Mouse (Mus musculus): ENCODE data around the gene Gatc.
"Not testable (repeated sequence)": the region's sequence is repeated elsewhere in the genome, so short reads cannot be mapped to it uniquely, and the experiment has no call there.

The Gatc gene

GRCm38 (mm10) chr5:115330955-115331354 is 10.0 kb downstream of the Gatc start:
- DNase-seq (ENCODE audit: low spot score in 2 of 2): no peak

GRCm38 (mm10) chr5:115327610-115328548 is 13.1 kb downstream of the Gatc start:
- DNase-seq (ENCODE audit: low spot score in 2 of 2): peak in 1 of 2 experiments; percentile 38

GRCm38 (mm10) chr5:115326875-115327609 is 13.9 kb downstream of the Gatc start, which contains the start of gene Srsf9:
Gene Srsf9 (plus strand): TSS chr5:115327177.
- DNase-seq (ENCODE audit: low spot score in 2 of 2): peak; percentile 88 to 91

- no peak for DNase-seq (ENCODE audit: low spot score in 2 of 2)
Observed at GRCm38 (mm10) chr5:115326256-115326831, 14.6 kb downstream of the Gatc start.

- DNase-seq (ENCODE audit: low spot score in 2 of 2): peak; percentile 71 to 79
Observed at GRCm38 (mm10) chr5:115319004-115319940, 21.7 kb downstream of the Gatc start.

GRCm38 (mm10) chr5:115317645-115318328 is 23.2 kb downstream of the Gatc start:
- DNase-seq (ENCODE audit: low spot score in 2 of 2): no peak

GRCm38 (mm10) chr5:115316968-115317644 is 23.9 kb downstream of the Gatc start:
- no peak for DNase-seq (ENCODE audit: low spot score in 2 of 2)

- DNase-seq (ENCODE audit: low spot score in 2 of 2): no peak
Observed at GRCm38 (mm10) chr5:115313668-115313943, 27.4 kb downstream of the Gatc start.

- no peak for DNase-seq (ENCODE audit: low spot score in 2 of 2)
Observed at GRCm38 (mm10) chr5:115312816-115313667, 27.9 kb downstream of the Gatc start.

GRCm38 (mm10) chr5:115312354-115312753 is 28.6 kb downstream of the Gatc start:
- no peak for DNase-seq (ENCODE audit: low spot score in 2 of 2)

- not testable (repeated sequence) for DNase-seq (ENCODE audit: low spot score in 2 of 2)
Observed at GRCm38 (mm10) chr5:115302190-115302589, 38.8 kb downstream of the Gatc start.

- DNase-seq (ENCODE audit: low spot score in 2 of 2): no peak
Observed at GRCm38 (mm10) chr5:115301615-115302014, 39.4 kb downstream of the Gatc start.

GRCm38 (mm10) chr5:115300792-115301614 is 40.0 kb downstream of the Gatc start, which contains the start of gene Dynll1:
Gene Dynll1 (minus strand): TSS chr5:115300999.
- peak; percentile 99 for DNase-seq (ENCODE audit: low spot score in 2 of 2)

GRCm38 (mm10) chr5:115300035-115300744 is 40.8 kb downstream of the Gatc start:
- peak; percentile 46 to 49 for DNase-seq (ENCODE audit: low spot score in 2 of 2)

GRCm38 (mm10) chr5:115296347-115296746 is 44.6 kb downstream of the Gatc start:
- no peak for DNase-seq (ENCODE audit: low spot score in 2 of 2)

- DNase-seq (ENCODE audit: low spot score in 2 of 2): no peak
Observed at GRCm38 (mm10) chr5:115294173-115294572, 46.8 kb downstream of the Gatc start.

- DNase-seq (ENCODE audit: low spot score in 2 of 2): no peak
Observed at GRCm38 (mm10) chr5:115284735-115285134, 56.2 kb downstream of the Gatc start.
